Mouse (Mus musculus): ENCODE measurements around the gene Lgals1. TPM values are rescaled to one million over a fixed set of nuclear protein-coding genes. Genes with fewer than 3 reads are reported as not detected.

The Lgals1 gene
- total RNA-seq, 1 experiment from 2014 or later, result 404 TPM

DNA sequence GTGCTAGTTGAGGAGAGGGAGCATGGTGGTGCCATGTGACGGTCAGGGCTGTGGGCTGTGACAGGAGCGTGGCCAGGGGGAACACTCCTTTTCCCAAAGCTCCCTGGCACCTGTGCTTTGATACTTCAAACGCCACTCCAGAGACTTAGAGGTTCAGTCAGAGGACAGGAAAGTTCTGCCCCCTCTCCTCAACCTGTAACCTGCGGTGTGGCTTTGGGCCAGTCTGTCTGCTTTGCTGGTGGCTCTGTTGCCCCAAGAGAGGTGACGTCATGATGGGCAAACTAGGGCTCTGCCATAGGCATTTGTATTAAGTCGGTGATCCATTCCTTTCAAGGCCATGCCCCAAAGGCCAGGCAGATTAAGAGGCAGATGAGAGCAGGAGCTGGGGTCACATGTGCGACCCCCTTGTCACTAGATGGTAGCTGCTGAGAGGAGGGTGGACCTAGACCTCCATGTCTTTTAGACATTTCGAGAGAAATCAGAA is 51.2 kb downstream of the Lgals1 start:
- no peak for ATAC-seq (replicated peaks; ENCODE audit: insufficient number of reproducible peaks, low FRiP score, low TSS enrichment, poor library complexity, severe bottlenecking)

DNA sequence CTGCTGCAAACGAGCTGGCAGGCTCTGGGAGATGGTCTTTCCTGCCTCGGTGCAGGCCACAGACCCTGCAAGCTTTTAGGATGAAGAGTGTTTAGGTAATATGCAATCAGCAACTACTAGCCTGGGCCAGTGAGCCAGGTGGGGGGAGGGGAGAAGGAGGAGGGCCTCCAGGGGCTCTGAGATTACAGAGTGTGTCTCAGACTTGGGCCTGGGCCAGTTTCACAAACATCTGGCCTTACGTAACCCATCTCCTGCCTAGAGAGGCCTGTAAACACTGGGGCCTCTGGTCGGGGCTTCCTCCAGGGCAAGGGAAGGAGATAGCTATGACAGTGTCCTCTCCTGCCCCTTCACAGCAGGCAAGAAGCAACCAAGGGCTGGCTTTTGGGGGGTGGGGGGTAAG is 52.4 kb downstream of the Lgals1 start:
- ATAC-seq (replicated peaks; ENCODE audit: insufficient number of reproducible peaks, low FRiP score, low TSS enrichment, poor library complexity, severe bottlenecking), result no peak

Other genes with a start within 250 kb of the Lgals1 start
- not detected in 3 replicates for gene Elfn2, start 208.0 kb upstream of the Lgals1 start, total RNA-seq (2017)
- 19.9 to 42.9 TPM (median 22.6 TPM) in 3 replicates for gene Mfng, start 153.2 kb upstream of the Lgals1 start, total RNA-seq (2017)
- gene Card10, start 123.7 kb upstream of the Lgals1 start, total RNA-seq (2017), result 0.21 to 3.7 TPM (median 2.1 TPM) in 3 replicates
- 0.29 to 1.2 TPM (median 0.75 TPM) in 3 replicates for gene Cdc42ep1, start 84.1 kb upstream of the Lgals1 start, total RNA-seq (2017)
- not detected in 3 replicates for gene Lgals2, start 71.2 kb upstream of the Lgals1 start, total RNA-seq (2017)
- gene Gga1, start 49.5 kb upstream of the Lgals1 start, total RNA-seq (2017), result 18.3 to 37.9 TPM (median 20.8 TPM) in 3 replicates
- gene Gm49510, start 27.1 kb upstream of the Lgals1 start, total RNA-seq (2017), result 1.7 to 3.9 TPM (median 1.9 TPM) in 3 replicates
- gene Sh3bp1, start 27.0 kb upstream of the Lgals1 start, total RNA-seq (2017), result 18.5 to 41.3 TPM (median 19.2 TPM) in 3 replicates
- gene Pdxp, start 12.8 kb upstream of the Lgals1 start, total RNA-seq (2017), result 1.1 to 3.5 TPM in 2 of 3 replicates, not detected in the other
- 8.3 to 18.0 TPM (median 11.6 TPM) in 3 replicates for gene Nol12, start 8.2 kb downstream of the Lgals1 start, total RNA-seq (2017)
- gene Triobp, start 21.0 kb downstream of the Lgals1 start, total RNA-seq (2017), result 21.8 to 39.7 TPM (median 29.5 TPM) in 3 replicates
- 27.7 to 41.5 TPM (median 37.9 TPM) in 3 replicates for gene H1f0, start 101.7 kb downstream of the Lgals1 start, total RNA-seq (2017)
- gene Galr3, start 115.2 kb downstream of the Lgals1 start, total RNA-seq (2017), result not detected in 3 replicates
- gene Ankrd54, start 136.2 kb downstream of the Lgals1 start, total RNA-seq (2017), result 8.1 to 17.1 TPM (median 13.3 TPM) in 3 replicates
- gene Eif3l, start 148.5 kb downstream of the Lgals1 start, total RNA-seq (2017), result 102 to 117 TPM (median 113 TPM) in 3 replicates
- gene Micall1, start 182.2 kb downstream of the Lgals1 start, total RNA-seq (2017), result 12.9 to 26.3 TPM (median 16.2 TPM) in 3 replicates
- gene Polr2f, start 214.3 kb downstream of the Lgals1 start, total RNA-seq (2017), result 26.5 to 98.4 TPM (median 53.0 TPM) in 3 replicates
- gene 1700088E04Rik, start 214.5 kb downstream of the Lgals1 start, total RNA-seq (2017), result not detected in 3 replicates
- gene Sox10, start 238.5 kb downstream of the Lgals1 start, total RNA-seq (2017), result not detected in 3 replicates